ENCODE assay signal across 16 mouse cellular contexts in genomic region chr7:55767926-55768325, GRCm38 (mm10). TPM values are rescaled to one million over a fixed set of nuclear protein-coding genes. Genes with fewer than 3 reads are reported as not detected.
DNase-seq lines count a peak whose midpoint lies in the region; ATAC-seq and TF ChIP-seq lines count a peak whose summit lies in the region.
"Had no signal": no experiment of that assay in that cellular context is flagged by ENCODE, and none has a peak within 500 bp of the region (broad histone marks: within the 10 kb centered on the region; RNA-seq: fewer than 3 reads in every experiment).

TSS of gene Siglech (plus strand) at chr7:55768178.

- H3K4me1 ChIP-seq in cortical plate, adult 2 months (ENCODE audit: control insufficient read depth, insufficient read depth, low read length) = no peaks in the 10 kb centered on the region
- no peaks in the 10 kb centered on the region for H3K4me1 ChIP-seq in hindbrain, embryonic 10.5 days (replicated peaks)
- H3K4me1 ChIP-seq: forebrain, embryonic 15.5 days; midbrain, embryonic 10.5 days had no signal

- H3K9me3 ChIP-seq in hindbrain, embryonic 10.5 days = no peaks in the 10 kb centered on the region
- H3K9me3 ChIP-seq: forebrain, embryonic 15.5 days; midbrain, embryonic 10.5 days had no signal

- ATAC-seq in megakaryocyte, adult 5-6 weeks (ENCODE audit: poor library complexity, severe bottlenecking) = peak; percentile 68
- ATAC-seq: forebrain, embryonic 15.5 days; intestine, postnatal 0 days had no signal

- DNase-seq in left cerebral cortex, postnatal 10 days (ENCODE audit: extremely low spot score in 1 of 2, low spot score in 2 of 2) = no peak
- no peak for DNase-seq in left cerebral cortex, postnatal 4 days
- DNase-seq in R1 (ENCODE audit: low read depth, low spot score) = peak; percentile 29
- no peak for DNase-seq in hindbrain, embryonic 10.5 days (ENCODE audit: low spot score)
- no peak for DNase-seq in lung, postnatal 25 days (ENCODE audit: low spot score)
- DNase-seq: adrenal gland, postnatal 25 days; cerebellum, adult 11-12 months; gastrocnemius, postnatal 36 days; kidney, postnatal 25 days had no signal

- WGBS in hindbrain, embryonic 10.5 days = 53% methylated on average over 3 of the region's 3 CpGs

- intact Hi-C loops in left cerebral cortex, postnatal 10 days (cut with DNase I) = no loop called here
- intact Hi-C loops in left cerebral cortex, postnatal 4 days (cut with DNase I) = no loop called here

- peak within 1 kb of the TSS; percentile 64 for H3K27ac ChIP-seq in cortical plate, adult 2 months (ENCODE audit: insufficient read depth, low read length)
- H3K27ac ChIP-seq in hindbrain, embryonic 10.5 days = no peak within 1 kb of the TSS
- H3K27ac ChIP-seq: forebrain, embryonic 15.5 days; hindbrain, embryonic 14.5 days; midbrain, embryonic 10.5 days had no signal

- no peaks in the 10 kb centered on the region for H3K27me3 ChIP-seq in hindbrain, embryonic 10.5 days (ENCODE audit: insufficient read depth, poor library complexity, severe bottlenecking)
- H3K27me3 ChIP-seq: forebrain, embryonic 15.5 days had no signal

- TF ChIP-seq CTCF in cortical plate, adult 2 months (IDR thresholded peaks at IDR 0.05; ENCODE audit: extremely low read depth, insufficient read depth, low read length) = no peak

- H3K4me3 ChIP-seq in cortical plate, adult 2 months (ENCODE audit: insufficient read depth, low read length) = peak within 1 kb of the TSS; percentile 1; the same call in 1 of the 2 replicates
- H3K4me3 ChIP-seq in hindbrain, embryonic 10.5 days = no peak within 1 kb of the TSS
- H3K4me3 ChIP-seq: forebrain, embryonic 15.5 days; midbrain, embryonic 10.5 days; myocyte had no signal

- H3K36me3 ChIP-seq in hindbrain, embryonic 10.5 days = no peaks in the 10 kb centered on the region
- H3K36me3 ChIP-seq: forebrain, embryonic 15.5 days; midbrain, embryonic 10.5 days had no signal

- TF ChIP-seq POLR2A in cortical plate, adult 2 months (IDR thresholded peaks at IDR 0.05; ENCODE audit: extremely low read depth, insufficient read depth, low read length) = no peak

RNA-seq across cellular contexts. Expression of gene Siglech, which starts in this region (rescaled TPM):
- 10 to 100 TPM; 12.1 to 12.3 TPM for total RNA-seq in left cerebral cortex, postnatal 10 days (2021)
- 1 to 10 TPM; 2.3 to 2.9 TPM for total RNA-seq in left cerebral cortex, postnatal 4 days (2021)
- polyA plus RNA-seq in cortical plate, adult 2 months (2012; rRNA removed) = 33.7 and 34.8 TPM in 2 replicates
- total RNA-seq in megakaryocyte, adult 5-6 weeks (2015) = 13.0 and 19.3 TPM in 2 replicates
- 10.1 and 13.4 TPM in 2 replicates for total RNA-seq in megakaryocyte, adult 5-6 weeks (2017)
- 0.66 and 0.99 TPM in 2 replicates for polyA plus RNA-seq in hindbrain, embryonic 10.5 days (2016; fragmentation: Nextera tagmentation; extraction: Ambion mirVana)
- polyA plus RNA-seq: myocyte had no signal

Comparison
In these comparisons a context has a peak if more than half of its experiments do, and no peak if none do; other contexts are left out.
1. RNA of gene Siglech (polyA plus RNA-seq): 33.7 to 34.8 TPM in cortical plate, adult 2 months; 0.66 to 0.99 TPM in hindbrain, embryonic 10.5 days; every median in the first group is over 10 times any median in the second.